Mouse (Mus musculus) frontal cortex, postnatal 25 days (tissue): ENCODE results near the gene Glb1l.
A peak's percentile ranks its signal among the peaks of the same experiment; 100 is the strongest.

Experiments used
- DNase-seq, 2 experiments: peaks; one replicate each; pipeline ENCODE4 v3.0.0; 2022; ENCODE audit warnings: low spot score in 2 of 2

Gene Glb1l

DNA sequence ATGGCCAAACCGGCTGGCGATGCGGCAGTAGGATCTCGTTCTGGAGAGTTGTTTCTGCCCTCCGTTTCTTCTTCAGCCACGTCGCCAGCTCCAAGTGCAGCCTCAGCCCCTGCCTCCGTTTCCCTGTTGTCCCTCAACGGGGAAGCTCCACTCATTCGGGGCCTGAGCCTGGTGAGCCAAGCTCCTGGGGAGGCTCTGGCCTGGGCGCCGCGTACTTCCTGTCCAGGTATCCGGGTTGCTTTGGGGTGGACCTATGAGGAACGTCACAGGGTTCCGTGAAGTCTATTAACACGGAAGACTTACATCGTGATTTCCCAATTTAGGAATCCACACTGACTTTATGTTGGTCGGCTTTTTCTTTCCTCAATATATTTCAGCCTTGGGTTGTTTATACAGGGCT, 18.2 kb downstream of the Glb1l start:
- no peak for DNase-seq

DNA sequence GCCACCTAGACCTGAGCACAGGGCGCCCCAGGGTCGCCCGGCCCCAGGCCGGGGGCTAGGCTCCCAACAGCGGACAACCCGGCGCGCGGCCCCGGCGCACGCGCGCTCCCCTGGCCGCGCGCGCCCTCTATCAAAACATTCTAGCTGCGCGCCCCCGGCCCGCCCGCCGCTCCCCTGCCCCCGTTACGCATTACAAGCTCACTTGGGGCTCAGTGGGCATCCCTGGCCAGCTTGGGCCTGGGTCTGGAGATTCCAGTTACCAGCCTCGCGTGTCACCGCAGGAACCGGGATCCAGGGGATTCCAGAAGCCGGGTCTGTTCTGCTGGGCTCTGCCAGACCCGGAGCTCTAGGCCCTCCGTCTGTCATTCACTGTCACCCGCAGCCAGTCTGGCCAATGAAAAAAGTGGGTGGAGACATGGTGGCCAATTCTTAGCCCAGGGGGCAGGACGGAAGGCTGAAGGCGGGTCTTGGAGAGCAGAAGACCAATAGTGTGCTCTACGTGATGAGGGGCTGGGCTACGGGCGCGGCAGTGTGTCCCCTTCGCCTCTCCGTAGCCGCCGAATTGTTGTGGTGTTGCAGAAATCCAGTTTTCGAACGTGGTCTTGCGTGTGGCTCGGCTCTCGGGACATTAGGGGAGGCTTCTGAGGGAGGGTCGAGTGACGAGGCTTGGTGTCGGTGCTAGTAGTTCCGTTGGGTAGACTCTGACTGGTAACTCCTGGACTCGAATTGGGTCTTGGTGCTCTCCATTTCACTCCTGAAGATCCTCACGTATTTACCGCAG, 18.8 kb downstream of the Glb1l start, which contains the start of the genes Ankzf1 and Atg9a:
Gene Ankzf1, plus strand, starts transcription at position 530 of the 781 bp plus-strand sequence.
Gene Atg9a, minus strand, starts transcription at position 575 of the 781 bp plus-strand sequence.
- DNase-seq: peak; percentile 82 to 92

DNA sequence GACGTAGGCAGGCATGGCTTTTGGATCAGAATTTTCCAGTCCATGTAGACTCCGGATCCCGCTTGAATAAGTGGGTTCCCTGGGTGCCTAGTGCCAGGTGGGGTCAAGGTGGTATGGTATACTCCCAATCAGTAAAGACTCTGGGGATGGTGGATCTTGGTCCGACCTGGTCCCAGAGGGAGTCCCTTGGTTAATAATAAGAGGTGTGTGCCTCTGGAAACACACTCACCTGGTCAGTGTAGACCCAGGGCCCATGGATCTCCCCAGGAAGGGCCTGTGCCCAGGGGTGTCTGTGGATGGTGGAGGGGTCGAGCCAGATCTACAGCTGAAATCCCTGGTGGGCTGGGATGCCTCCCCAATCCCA, 19.4 kb downstream of the Glb1l start:
- DNase-seq: no peak

DNA sequence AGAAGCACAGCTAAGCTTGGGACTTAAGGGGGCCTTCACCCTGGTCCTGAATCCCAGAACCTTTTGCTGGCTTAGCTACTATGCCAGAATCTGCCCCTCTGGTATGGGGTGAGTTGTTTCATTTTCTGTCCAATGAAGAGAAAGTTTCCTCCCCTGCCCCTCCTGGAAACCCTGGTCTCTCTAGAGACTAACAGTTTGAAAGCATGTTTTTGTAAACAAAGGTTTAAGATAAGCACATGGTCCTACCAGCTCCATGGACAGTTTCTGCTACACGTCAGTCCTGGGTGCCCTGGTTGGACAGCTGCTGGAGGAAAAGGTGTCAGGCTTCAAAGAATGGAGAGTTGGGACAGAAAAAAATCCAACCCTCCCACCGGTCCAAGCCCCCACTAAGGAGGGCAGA, 20.0 kb downstream of the Glb1l start:
- no peak for DNase-seq

DNA sequence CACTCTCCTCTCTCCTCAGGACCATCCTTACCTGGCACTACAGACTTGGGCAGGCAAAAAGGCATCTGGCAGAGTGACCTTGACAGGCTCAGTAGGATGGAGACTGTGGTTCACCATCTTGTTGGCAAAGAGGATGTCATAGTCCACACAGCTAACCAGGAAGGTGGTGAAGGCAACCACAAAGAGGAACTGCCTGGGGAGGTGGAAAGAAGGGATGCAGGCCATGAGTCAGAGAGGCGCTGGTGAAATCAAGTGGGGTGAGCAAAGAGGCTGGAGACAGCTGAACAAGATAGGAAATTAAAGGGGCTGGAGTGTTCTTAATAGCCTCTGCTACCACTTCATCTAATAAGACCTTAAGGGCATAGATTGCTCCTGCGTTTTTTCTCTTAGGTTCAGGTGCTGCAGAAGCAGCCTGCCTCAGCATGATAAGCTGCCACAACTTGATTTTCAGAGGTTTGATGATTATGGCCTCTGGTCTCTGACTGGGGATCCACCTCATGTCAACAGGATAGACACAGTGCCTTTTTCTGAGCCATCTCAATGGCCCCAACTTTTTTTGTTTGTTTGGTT, 22.6 kb downstream of the Glb1l start:
- DNase-seq: no peak

DNA sequence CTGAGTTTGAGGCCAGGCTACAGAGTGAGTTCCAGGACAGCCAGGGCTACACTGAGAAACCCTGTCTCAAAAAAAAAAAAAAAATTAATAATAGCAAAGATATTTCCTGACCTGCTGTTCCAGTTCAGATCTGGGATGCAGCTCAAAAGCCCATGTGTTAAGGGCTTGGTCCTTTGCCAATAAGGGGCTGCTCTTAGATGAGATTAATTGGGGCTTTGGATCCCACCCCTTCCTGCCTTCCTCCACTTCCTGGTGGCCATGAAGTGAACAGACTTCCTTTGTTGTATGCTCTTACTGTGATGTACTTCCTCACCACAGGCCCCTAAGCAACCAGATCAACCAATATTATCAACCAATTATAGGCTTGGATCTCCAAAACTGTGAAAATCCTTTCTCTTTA, 23.5 kb downstream of the Glb1l start:
- no peak for DNase-seq

DNA sequence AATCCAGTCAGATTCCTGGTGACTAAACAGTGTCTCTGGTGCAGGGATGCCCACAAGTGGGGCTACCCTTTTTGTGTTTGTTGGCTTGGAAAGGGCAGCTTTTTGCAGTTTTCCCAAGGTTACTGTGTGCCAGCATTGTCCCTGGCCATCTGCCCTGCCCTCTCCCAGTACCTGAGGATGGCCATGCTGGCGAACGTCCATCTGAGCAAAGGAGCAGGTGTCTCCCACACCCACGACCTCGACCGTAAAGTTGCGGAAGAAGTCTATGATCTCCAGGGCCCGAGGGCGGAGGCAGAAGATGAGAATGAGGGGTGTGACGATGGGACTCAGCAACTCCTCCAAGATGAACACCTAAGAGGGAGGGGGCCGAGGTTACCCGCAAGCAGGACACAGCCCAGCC, 25.1 kb downstream of the Glb1l start:
- DNase-seq: no peak

DNA sequence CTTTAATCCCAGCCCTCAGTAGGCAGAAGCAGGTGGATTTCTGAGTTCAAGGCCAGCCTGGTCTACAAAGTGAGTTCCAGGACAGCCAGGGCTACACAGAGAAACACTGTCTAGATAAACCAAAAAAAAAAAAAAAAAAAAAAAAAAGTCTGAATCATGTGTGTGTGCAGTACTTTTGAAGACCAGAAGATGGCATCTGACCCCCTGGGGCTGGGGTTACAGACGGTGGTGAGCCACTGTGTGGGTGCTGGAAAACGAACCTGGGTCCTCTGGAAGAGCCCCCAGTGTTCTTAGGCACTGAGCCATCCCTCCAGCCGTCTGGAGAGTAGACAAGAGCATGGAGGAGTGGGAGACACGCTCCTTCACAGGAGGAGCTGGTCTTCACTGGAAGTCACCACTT, 28.5 kb downstream of the Glb1l start:
- no peak for DNase-seq

DNA sequence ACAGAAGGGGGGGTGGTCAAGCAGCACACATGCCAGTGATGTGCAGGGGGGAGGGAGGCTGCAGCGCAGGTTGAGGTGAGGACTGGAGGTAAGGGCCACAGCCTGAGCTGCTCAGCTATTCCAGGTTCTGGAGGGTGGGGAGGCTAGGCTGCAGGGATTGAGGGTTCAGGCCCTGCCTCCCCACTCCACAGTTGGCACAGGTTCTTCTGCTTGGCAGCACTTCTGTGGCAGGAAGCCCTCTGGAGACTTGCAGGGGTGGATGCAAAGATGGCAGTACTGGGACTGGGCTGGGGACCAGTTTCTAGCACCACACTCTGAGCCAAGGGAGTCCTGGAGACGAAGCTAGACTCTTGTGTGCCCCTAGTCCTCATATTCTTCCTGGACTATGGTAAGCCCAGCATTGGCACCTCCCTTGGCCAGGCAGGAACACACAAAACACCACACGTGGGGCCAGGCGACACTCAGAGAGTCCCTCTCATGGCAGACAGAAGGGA, 29.2 kb downstream of the Glb1l start:
- no peak for DNase-seq

DNA sequence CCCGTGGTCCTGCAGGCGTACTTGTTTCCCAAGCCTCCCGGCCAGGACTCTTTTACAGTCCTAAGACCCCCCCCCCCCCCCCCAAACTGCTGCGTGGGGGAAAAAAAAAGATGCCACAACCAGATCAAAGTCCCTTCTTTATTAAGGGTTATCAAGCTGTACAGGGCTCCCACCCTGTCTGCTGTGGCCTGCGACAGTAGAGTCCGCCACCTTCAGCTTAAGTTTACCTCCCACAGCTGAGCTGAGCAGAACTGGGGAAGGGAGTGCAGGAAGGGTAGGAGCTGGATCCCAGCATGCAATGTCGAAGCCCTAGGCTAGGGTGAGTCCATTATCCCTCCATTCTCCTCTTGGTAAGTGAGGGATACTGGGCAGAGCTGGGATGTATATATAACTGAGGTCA, 29.9 kb downstream of the Glb1l start:
- DNase-seq: no peak

DNA sequence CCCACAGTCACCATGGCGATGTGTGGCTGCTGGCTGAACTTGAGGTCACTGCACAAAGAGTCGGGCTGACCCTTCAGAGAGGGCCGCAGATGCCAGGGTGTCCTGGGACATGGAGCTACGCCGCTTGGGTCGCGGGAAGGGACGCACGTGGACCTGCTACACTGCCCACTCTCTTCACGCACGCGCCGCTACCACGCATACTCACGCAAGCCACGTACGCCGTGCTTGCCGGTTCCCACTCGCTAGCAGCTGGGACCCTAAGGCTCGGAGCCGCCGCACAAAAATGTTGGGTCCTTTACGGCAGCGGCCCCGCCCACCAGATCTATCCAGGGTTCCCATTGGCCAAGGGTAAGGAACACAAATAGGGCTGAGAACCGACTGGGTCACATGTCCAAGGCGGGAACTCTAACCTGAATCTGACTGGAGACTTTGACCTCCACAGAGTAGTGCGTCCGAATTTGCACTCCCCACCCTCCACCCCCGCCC, 30.5 kb downstream of the Glb1l start, which contains the start of gene Abcb6:
Gene Abcb6, minus strand, starts transcription at position 288 of the 486 bp plus-strand sequence.
- DNase-seq: peak; percentile 80 to 83

DNA sequence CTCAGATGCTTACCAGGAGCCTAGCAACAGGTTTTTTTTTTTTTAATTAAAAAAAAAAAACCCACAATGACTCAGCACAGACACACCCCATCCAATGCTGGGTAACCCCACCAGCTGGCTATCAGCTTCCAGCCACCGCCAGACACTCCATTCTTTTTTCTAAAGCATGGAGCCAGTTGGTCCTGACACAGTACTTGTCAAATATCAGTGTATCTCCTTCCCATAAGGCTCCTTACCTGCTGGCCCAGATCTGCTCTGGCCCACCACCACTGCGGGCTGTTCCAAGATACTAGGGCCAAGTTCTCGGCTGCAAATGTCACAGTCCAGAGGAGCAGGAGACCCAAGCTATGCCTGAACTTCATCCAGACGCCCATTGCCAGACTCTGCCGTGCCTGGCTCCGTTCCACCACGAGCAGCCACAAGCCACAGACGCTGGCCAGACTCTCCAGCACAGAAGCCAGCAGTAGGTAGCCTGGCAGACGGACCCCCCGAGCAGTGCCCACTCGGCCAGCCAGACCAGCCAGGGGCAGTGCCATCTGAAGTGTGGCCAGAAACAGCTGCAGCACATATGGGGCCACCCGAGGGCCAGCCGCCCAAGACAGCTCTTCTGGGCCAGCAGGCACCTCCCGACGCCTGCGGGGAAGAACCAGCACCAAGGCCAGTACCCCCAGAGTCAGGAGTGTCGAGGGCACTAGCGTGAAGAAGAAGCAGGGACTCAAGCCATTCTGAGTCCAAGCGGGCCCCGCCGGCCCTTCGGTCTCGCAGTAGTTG, 31.1 kb downstream of the Glb1l start:
- peak in 1 of 2 experiments; percentile 27 for DNase-seq

DNA sequence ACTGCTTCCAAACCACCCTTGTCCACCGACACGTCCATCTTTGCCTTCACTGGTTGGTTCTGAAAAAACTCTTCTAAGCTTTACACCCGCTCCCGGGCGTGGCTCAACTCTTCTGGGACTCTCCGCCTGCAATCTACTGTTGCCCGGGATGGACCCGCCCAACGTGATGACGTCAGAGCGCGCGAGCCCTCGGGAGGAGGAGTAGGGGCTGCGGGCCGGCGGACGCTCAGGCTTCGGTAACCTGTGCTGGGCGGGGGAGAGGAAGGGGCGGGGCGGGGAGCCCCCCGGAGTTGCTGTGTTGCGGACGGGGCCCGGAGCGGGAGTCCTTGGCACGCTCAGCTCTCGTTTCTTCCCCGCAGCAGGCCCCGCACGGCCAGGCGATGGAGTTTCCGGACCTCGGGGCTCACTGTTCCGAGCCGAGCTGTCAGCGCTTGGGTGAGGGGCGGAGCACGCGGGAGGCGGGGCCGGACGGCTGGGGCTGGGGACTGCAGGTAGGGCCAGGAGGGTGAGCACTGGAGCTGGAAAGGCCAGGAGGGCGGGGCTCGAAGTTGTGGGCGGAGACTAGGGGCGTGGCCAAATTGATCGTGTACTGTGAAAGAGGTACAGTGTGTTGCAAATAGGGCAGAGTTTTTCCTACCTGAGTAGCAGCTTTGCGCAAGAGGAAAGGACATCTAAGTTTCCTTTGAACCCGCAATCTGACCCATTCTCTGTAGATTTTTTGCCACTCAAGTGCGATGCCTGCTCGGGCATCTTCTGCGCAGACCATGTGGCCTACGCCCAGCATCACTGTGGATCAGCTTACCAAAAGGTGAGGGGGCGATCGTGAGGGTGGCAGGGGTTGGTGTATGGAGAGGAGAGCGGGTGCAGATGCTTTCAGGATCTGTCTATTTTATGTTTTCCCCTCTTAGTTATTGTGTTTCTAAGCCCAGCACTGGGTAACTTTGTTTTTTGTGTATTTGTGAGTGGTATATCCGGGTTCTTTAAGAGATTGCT, 41.8 kb downstream of the Glb1l start, which contains the start of gene Zfand2b:
Gene Zfand2b, plus strand, starts transcription at position 175 of the 993 bp plus-strand sequence.
- DNase-seq: peak; percentile 80 to 87

DNA sequence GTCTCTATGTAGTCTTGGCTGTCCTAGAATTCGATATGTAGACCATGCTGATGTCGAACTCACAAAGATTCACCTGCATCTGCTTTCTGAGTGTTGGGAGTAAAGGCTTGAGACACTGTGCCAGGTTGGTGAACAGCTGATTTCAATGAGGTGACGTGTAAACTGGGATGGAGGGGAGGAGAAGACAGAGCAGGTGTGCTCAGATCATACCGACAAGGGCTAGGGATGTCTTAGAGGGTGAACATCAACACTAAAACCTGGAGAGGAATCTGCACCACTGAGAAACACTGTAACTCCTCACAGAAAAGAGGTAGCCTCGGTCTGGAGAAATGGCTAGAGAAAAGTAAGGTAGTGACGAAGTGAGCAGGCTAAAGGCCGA, 42.5 kb downstream of the Glb1l start:
- no peak for DNase-seq

DNA sequence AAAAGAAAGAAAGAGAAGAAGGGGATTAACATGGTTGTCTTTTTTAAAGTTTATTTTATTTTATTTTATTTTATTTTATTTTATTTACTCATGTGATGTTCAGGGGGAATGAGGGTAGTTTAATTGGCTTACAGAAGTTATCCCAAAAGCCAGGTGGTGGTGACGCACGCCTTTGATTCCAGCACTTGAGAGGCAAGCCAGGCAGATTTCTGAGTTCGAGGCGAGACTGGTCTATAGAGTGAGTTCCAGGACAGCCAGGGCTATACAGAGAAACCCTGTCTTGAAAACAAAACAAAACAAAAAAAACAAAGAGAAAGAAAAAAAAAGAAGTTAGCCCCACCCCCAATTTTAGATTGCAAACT, 50.4 kb downstream of the Glb1l start:
- DNase-seq: peak in 1 of 2 experiments; percentile 1

DNA sequence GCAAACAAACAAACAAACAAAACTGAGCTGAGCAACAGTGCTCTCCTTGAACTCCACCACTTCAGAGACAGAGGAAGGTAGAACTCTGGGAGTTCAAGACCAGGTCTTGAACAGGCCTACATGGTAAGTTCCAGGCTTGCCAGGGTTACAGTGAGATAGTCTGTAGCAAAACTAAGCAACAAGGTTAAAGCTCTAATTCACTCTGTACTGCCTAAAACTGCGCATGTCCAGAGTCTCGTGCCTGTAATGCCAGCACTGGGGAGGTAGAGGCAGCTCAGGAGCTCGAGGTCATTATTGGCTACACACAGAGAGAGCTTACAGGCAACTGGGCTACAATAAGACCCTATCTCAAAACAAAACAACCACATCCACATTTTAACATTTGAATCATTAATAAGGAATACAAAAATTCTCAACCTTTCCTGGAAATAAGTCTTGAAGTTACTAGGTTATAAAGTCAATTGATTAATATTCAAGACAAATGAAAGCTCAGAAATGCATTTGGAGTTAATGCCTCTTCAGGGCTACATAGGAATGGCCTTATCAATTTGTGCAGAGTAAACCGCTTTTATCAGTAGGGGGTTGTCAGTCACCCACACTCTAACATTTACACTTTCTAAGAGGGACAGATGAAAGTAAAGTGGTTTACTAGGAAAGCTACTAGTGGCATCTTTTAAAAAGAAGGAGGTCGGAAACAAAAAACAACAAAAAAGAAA, 50.9 kb downstream of the Glb1l start:
- no peak for DNase-seq

DNA sequence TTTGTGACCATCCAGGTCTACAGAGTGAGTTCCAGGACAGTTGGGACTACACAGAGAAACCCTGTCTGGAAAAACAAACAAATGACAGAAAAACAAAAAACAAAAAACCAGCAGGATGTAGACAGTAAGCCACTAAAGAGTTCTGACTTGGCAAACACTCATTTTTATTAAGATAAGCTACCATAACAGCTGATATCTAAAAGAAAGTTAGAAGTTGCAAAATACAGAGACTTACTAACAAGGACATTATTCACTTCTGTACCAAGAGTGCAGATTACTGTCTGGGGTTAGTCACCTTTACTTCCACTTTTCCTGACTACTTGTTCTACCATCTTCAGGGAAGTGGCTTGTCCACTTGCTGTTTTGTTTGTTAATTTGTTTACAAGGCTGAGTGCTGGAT, 51.6 kb downstream of the Glb1l start:
- DNase-seq: no peak

DNA sequence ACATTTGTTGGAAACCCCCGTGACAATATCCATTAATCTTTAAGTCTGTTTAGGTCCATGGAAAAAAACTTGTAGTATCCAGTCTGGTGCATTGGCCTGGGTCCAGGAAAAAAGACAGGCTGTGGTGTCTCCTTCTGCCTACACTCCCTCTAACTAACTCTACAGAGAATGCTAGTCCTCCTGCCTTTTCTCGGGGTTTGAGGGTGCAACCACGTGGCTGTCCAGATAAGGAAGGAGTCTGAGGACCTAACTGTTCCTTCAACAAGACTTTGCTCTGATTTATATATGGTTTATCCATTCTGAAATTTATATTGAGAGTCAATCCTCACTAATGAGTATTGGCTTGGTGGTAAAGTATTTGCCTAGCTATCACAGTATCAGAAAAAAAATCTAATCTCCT, 54.8 kb downstream of the Glb1l start:
- DNase-seq: no peak

DNA sequence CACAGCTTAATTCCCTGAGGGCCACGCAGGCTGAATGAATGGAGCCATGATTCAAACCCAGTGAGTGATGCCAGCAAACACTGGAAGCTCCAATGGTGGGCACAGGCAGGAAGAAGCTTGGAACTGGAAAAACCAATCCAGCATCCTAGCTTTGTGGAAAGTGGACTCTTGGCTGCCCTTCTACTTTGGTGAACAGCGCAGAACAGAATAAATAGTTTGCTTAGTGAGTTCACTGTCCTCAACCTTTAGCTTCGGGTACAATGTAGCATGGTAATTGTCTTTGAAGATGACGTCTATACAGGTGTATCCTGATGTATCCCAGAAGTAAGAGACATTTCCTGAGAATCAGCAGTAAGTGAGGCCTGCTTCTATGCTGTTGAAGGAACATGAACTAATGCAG, 61.9 kb downstream of the Glb1l start:
- no peak for DNase-seq
